Mouse (Mus musculus): Measurements from ENCODE around the gene Nexn. TPM values are rescaled to one million over a fixed set of nuclear protein-coding genes. Genes with fewer than 3 reads are reported as not detected.
"Not testable (repeated sequence)": the region's sequence is repeated elsewhere in the genome, so short reads cannot be mapped to it uniquely, and the experiment has no call there.

Gene Nexn
- 14.0 and 17.0 TPM in 2 replicates for polyA plus RNA-seq (2016; fragmentation: Nextera tagmentation; extraction: Ambion mirVana)

GRCm38 (mm10) chr3:152266036-152266421, at the start of gene Nexn:
Gene Nexn (minus strand): TSS chr3:152266350.
- ATAC-seq (ENCODE audit: insufficient number of reproducible peaks, insufficient read depth, low FRiP score, low TSS enrichment, low read depth), result 0 out of 2 replicates have a peak, but pooled peaks have one; percentile 46
- peak within 1 kb of the TSS; percentile 94 for H3K4me2 ChIP-seq
- H3K9me3 ChIP-seq, result no peaks in the 10 kb centered on the region
- 3% methylated on average over 13 of the region's 13 CpGs for WGBS
- peak within 1 kb of the TSS; percentile 88 for H3K27ac ChIP-seq
- peak within 1 kb of the TSS; percentile 62 for H3K4me3 ChIP-seq (replicated peaks)
- H3K9ac ChIP-seq (replicated peaks), result peak within 1 kb of the TSS; percentile 82
- H3K36me3 ChIP-seq, result no peaks in the 10 kb centered on the region
- peaks cover 21% of the 10 kb centered on the region for H3K4me1 ChIP-seq (replicated peaks)
- H3K27me3 ChIP-seq, result peaks cover 29% of the 10 kb centered on the region

GRCm38 (mm10) chr3:152315613-152316012, 49.5 kb upstream of the Nexn start:
- no peak overlapping the region for H3K4me2 ChIP-seq
- H3K4me1 ChIP-seq (replicated peaks), result no peaks in the 10 kb centered on the region
- H3K27me3 ChIP-seq, result no peaks in the 10 kb centered on the region
- no peak overlapping the region for H3K4me3 ChIP-seq (replicated peaks)
- H3K27ac ChIP-seq, result no peak overlapping the region
- WGBS, result 8% methylated on average over 7 of the region's 7 CpGs
- H3K9me3 ChIP-seq, result no peaks in the 10 kb centered on the region
- peaks cover 23% of the 10 kb centered on the region for H3K36me3 ChIP-seq
- peak; percentile 83 for ATAC-seq (ENCODE audit: insufficient number of reproducible peaks, insufficient read depth, low FRiP score, low TSS enrichment, low read depth)
- H3K9ac ChIP-seq (replicated peaks), result no peak overlapping the region

GRCm38 (mm10) chr3:152314666-152315065, 48.5 kb upstream of the Nexn start:
- 74% methylated on average over 14 of the region's 14 CpGs for WGBS
- not testable (repeated sequence) for H3K27me3 ChIP-seq

GRCm38 (mm10) chr3:152309250-152309645, 43.1 kb upstream of the Nexn start:
- H3K36me3 ChIP-seq, result peaks cover 32% of the 10 kb centered on the region
- 92% methylated on average over 9 of the region's 9 CpGs for WGBS

More at GRCm38 (mm10) chr3:152314666-152315065, 48.5 kb upstream of the Nexn start:
- H3K4me3 ChIP-seq (replicated peaks); H3K9ac ChIP-seq (replicated peaks); H3K4me2 ChIP-seq; H3K9me3 ChIP-seq; ATAC-seq (ENCODE audit: insufficient number of reproducible peaks, insufficient read depth, low FRiP score, low TSS enrichment, low read depth); H3K4me1 ChIP-seq (replicated peaks); H3K27ac ChIP-seq: not testable (repeated sequence)
- peaks cover 18% of the 10 kb centered on the region for H3K36me3 ChIP-seq

GRCm38 (mm10) chr3:152308485-152309249, 42.5 kb upstream of the Nexn start:
- peak overlapping the region; percentile 41; the same call in 1 of the 2 replicates for H3K27ac ChIP-seq
- no peaks in the 10 kb centered on the region for H3K27me3 ChIP-seq
- H3K4me2 ChIP-seq, result no peak overlapping the region
- no peaks in the 10 kb centered on the region for H3K9me3 ChIP-seq
- H3K4me1 ChIP-seq (replicated peaks), result peaks cover 13% of the 10 kb centered on the region
- H3K4me3 ChIP-seq (replicated peaks), result no peak overlapping the region
- no peak overlapping the region for H3K9ac ChIP-seq (replicated peaks)
- peaks cover 32% of the 10 kb centered on the region for H3K36me3 ChIP-seq
- WGBS, result 35% methylated on average over 10 of the region's 10 CpGs
- no peak for ATAC-seq (ENCODE audit: insufficient number of reproducible peaks, insufficient read depth, low FRiP score, low TSS enrichment, low read depth)

More at GRCm38 (mm10) chr3:152309250-152309645, 43.1 kb upstream of the Nexn start:
- no peak overlapping the region for H3K4me2 ChIP-seq
- H3K9ac ChIP-seq (replicated peaks), result no peak overlapping the region
- no peak overlapping the region for H3K4me3 ChIP-seq (replicated peaks)
- peaks cover 12% of the 10 kb centered on the region for H3K4me1 ChIP-seq (replicated peaks)
- ATAC-seq (ENCODE audit: insufficient number of reproducible peaks, insufficient read depth, low FRiP score, low TSS enrichment, low read depth), result no peak
- H3K27ac ChIP-seq, result peak overlapping the region; percentile 41; the same call in 1 of the 2 replicates
- no peaks in the 10 kb centered on the region for H3K9me3 ChIP-seq
- H3K27me3 ChIP-seq, result no peaks in the 10 kb centered on the region

- H3K36me3 ChIP-seq, result peaks cover 24% of the 10 kb centered on the region; the same call in 1 of the 2 replicates
- no peak overlapping the region for H3K4me2 ChIP-seq
- no peak for ATAC-seq (ENCODE audit: insufficient number of reproducible peaks, insufficient read depth, low FRiP score, low TSS enrichment, low read depth)
- H3K27ac ChIP-seq, result no peak overlapping the region
- H3K27me3 ChIP-seq, result no peaks in the 10 kb centered on the region
- H3K9ac ChIP-seq (replicated peaks), result no peak overlapping the region
- no peaks in the 10 kb centered on the region for H3K9me3 ChIP-seq
- WGBS, result 86% methylated on average over 4 of the region's 4 CpGs
- H3K4me1 ChIP-seq (replicated peaks), result peaks cover 13% of the 10 kb centered on the region
- no peak overlapping the region for H3K4me3 ChIP-seq (replicated peaks)
Observed at GRCm38 (mm10) chr3:152305971-152306370, 39.8 kb upstream of the Nexn start.

- 73% methylated on average over 8 of the region's 8 CpGs for WGBS
- Histone ChIP-seq H3K27ac (peak overlapping the region; percentile 72; the same call in 1 of the 2 replicates), H3K36me3 (peaks cover 25% of the 10 kb centered on the region; the same call in 1 of the 2 replicates), H3K4me1 (replicated peaks) (peaks cover 13% of the 10 kb centered on the region), H3K4me2 (no peak overlapping the region), H3K9ac (replicated peaks) (no peak overlapping the region), H3K4me3 (replicated peaks) (no peak overlapping the region), H3K9me3 (no peaks in the 10 kb centered on the region), H3K27me3 (no peaks in the 10 kb centered on the region)
- no peak for ATAC-seq (ENCODE audit: insufficient number of reproducible peaks, insufficient read depth, low FRiP score, low TSS enrichment, low read depth)
Observed at GRCm38 (mm10) chr3:152305080-152305479, 38.9 kb upstream of the Nexn start.

- Histone ChIP-seq H3K4me2 (no peak overlapping the region), H3K27ac (peak overlapping the region; percentile 72), H3K4me1 (replicated peaks) (peaks cover 13% of the 10 kb centered on the region), H3K9ac (replicated peaks) (no peak overlapping the region), H3K4me3 (replicated peaks) (no peak overlapping the region), H3K27me3 (no peaks in the 10 kb centered on the region), H3K36me3 (peaks cover 32% of the 10 kb centered on the region; the same call in 1 of the 2 replicates), H3K9me3 (no peaks in the 10 kb centered on the region)
- ATAC-seq (ENCODE audit: insufficient number of reproducible peaks, insufficient read depth, low FRiP score, low TSS enrichment, low read depth), result no peak
- 33% methylated on average over 6 of the region's 6 CpGs for WGBS
Observed at GRCm38 (mm10) chr3:152304093-152304815, 38.1 kb upstream of the Nexn start.

- Histone ChIP-seq H3K4me3 (replicated peaks) (no peak overlapping the region), H3K27ac (no peak overlapping the region), H3K9me3 (no peaks in the 10 kb centered on the region), H3K4me1 (replicated peaks) (peaks cover 4% of the 10 kb centered on the region; the same call in 1 of the 2 replicates), H3K9ac (replicated peaks) (no peak overlapping the region), H3K36me3 (peaks cover 32% of the 10 kb centered on the region; the same call in 1 of the 2 replicates), H3K4me2 (no peak overlapping the region), H3K27me3 (no peaks in the 10 kb centered on the region)
- ATAC-seq (ENCODE audit: insufficient number of reproducible peaks, insufficient read depth, low FRiP score, low TSS enrichment, low read depth), result no peak
- 70% methylated on average over 9 of the region's 9 CpGs for WGBS
Observed at GRCm38 (mm10) chr3:152302991-152303390, 36.8 kb upstream of the Nexn start.

- 72% methylated on average over 14 of the region's 14 CpGs for WGBS
- ATAC-seq (ENCODE audit: insufficient number of reproducible peaks, insufficient read depth, low FRiP score, low TSS enrichment, low read depth), result no peak
- Histone ChIP-seq H3K27ac (peak overlapping the region; percentile 5; the same call in 1 of the 2 replicates), H3K4me2 (no peak overlapping the region), H3K4me1 (replicated peaks) (peaks cover 4% of the 10 kb centered on the region; the same call in 1 of the 2 replicates), H3K27me3 (no peaks in the 10 kb centered on the region), H3K4me3 (replicated peaks) (no peak overlapping the region), H3K9me3 (no peaks in the 10 kb centered on the region), H3K36me3 (peaks cover 44% of the 10 kb centered on the region), H3K9ac (replicated peaks) (no peak overlapping the region)
Observed at GRCm38 (mm10) chr3:152300376-152301337, 34.5 kb upstream of the Nexn start.
